Mouse (Mus musculus) urinary bladder, postnatal 25 days (tissue): ENCODE measurements around the gene Cdc42se2.

Experiments used
- DNase-seq: peaks from one replicate; pipeline ENCODE4 v3.0.0; 2022; ENCODE audit warnings: low spot score

Cdc42se2 gene

GRCm38 (mm10) chr11:54787488-54788474 lies at the start of gene Cdc42se2:
Gene Cdc42se2 (minus strand): TSS chr11:54787675.
- peak; percentile 96 for DNase-seq

GRCm38 (mm10) chr11:54836106-54836505 lies 48.6 kb upstream of the Cdc42se2 start:
- peak; percentile 20 for DNase-seq

- no peak for DNase-seq
Measured at GRCm38 (mm10) chr11:54834596-54834995, 47.1 kb upstream of the Cdc42se2 start.

- DNase-seq: no peak
Measured at GRCm38 (mm10) chr11:54833833-54834232, 46.4 kb upstream of the Cdc42se2 start.

GRCm38 (mm10) chr11:54826819-54827218 lies 39.3 kb upstream of the Cdc42se2 start:
- no peak for DNase-seq

- DNase-seq: no peak
Measured at GRCm38 (mm10) chr11:54825774-54826173, 38.3 kb upstream of the Cdc42se2 start.

- DNase-seq: no peak
Measured at GRCm38 (mm10) chr11:54823467-54823866, 36.0 kb upstream of the Cdc42se2 start.

GRCm38 (mm10) chr11:54819489-54819888 lies 32.0 kb upstream of the Cdc42se2 start:
- no peak for DNase-seq

GRCm38 (mm10) chr11:54817449-54817848 lies 30.0 kb upstream of the Cdc42se2 start:
- no peak for DNase-seq

- no peak for DNase-seq
Measured at GRCm38 (mm10) chr11:54815659-54816058, 28.2 kb upstream of the Cdc42se2 start.

GRCm38 (mm10) chr11:54812812-54813516 lies 25.5 kb upstream of the Cdc42se2 start:
- no peak for DNase-seq

GRCm38 (mm10) chr11:54812314-54812713 lies 24.8 kb upstream of the Cdc42se2 start:
- no peak for DNase-seq

- DNase-seq: no peak
Measured at GRCm38 (mm10) chr11:54811054-54811453, 23.6 kb upstream of the Cdc42se2 start.

- DNase-seq: no peak
Measured at GRCm38 (mm10) chr11:54809582-54809981, 22.1 kb upstream of the Cdc42se2 start.

- DNase-seq: no peak
Measured at GRCm38 (mm10) chr11:54808177-54808576, 20.7 kb upstream of the Cdc42se2 start.

- no peak for DNase-seq
Measured at GRCm38 (mm10) chr11:54807669-54808068, 20.2 kb upstream of the Cdc42se2 start.

GRCm38 (mm10) chr11:54806891-54807290 lies 19.4 kb upstream of the Cdc42se2 start:
- DNase-seq: no peak

- no peak for DNase-seq
Measured at GRCm38 (mm10) chr11:54805196-54805595, 17.7 kb upstream of the Cdc42se2 start.

GRCm38 (mm10) chr11:54802621-54803020 lies 15.1 kb upstream of the Cdc42se2 start:
- DNase-seq: no peak

- no peak for DNase-seq
Measured at GRCm38 (mm10) chr11:54801791-54802558, 14.5 kb upstream of the Cdc42se2 start.

GRCm38 (mm10) chr11:54796551-54796950 lies 9.1 kb upstream of the Cdc42se2 start:
- no peak for DNase-seq

- DNase-seq: no peak
Measured at GRCm38 (mm10) chr11:54794678-54795077, 7.2 kb upstream of the Cdc42se2 start.
